Mouse (Mus musculus): ENCODE measurements around the gene Trim17. TPM values are rescaled to one million over a fixed set of nuclear protein-coding genes. Genes with fewer than 3 reads are reported as not detected.

Gene Trim17
- polyA plus RNA-seq, 1 experiment from 2014 or later, result 0.47 TPM

- H3K27ac ChIP-seq (replicated peaks in 1 of 2; ENCODE audit: control insufficient read depth in 1 of 2, insufficient read depth in 1 of 2, low read depth in 2 of 2, low read length in 2 of 2), result no peak overlapping the region
- peaks cover 47% of the 10 kb centered on the region for H3K36me3 ChIP-seq (ENCODE audit: control insufficient read depth, insufficient read depth, low read length)
- H3K27me3 ChIP-seq (ENCODE audit: control insufficient read depth, insufficient read depth, low read length), result no peaks in the 10 kb centered on the region
- no peaks in the 10 kb centered on the region for H3K9me3 ChIP-seq (ENCODE audit: control insufficient read depth, low read length)
- H3K4me3 ChIP-seq (ENCODE audit: control insufficient read depth in 1 of 2, insufficient read depth in 1 of 2, low read depth in 1 of 2, low read length in 2 of 2), result no peak overlapping the region
- no peak overlapping the region for H3K9ac ChIP-seq (ENCODE audit: low read length)
- ATAC-seq (ENCODE audit: insufficient number of reproducible peaks, insufficient read depth, low FRiP score, low read depth), result no peak
- WGBS, result 41% methylated on average over 9 of the region's 9 CpGs
- H3K4me1 ChIP-seq (ENCODE audit: control insufficient read depth in 2 of 2, insufficient read depth in 2 of 2, low read length in 2 of 2), result peaks cover 3 to 4% of the 10 kb centered on the region in 2 experiments
- H3K4me2 ChIP-seq (ENCODE audit: low read length), result no peak overlapping the region
These were observed 60.6 kb downstream of the Trim17 start for GRCm38 (mm10) chr11:59015052-59015451.

Small RNA genes lying within 50 kb of the gene (microRNA-seq; reads per million reads assigned to microRNA genes)
- gene Gm44313, result not detected

Other genes starting within 250 kb of the Trim17 start
- gene Olfr318, start 230.7 kb upstream of the Trim17 start, polyA plus RNA-seq (2014; fragmentation: Nextera tagmentation; extraction: Ambion mirVana), result not detected in 2 replicates
- not detected in 2 replicates for gene Olfr317, start 215.5 kb upstream of the Trim17 start, polyA plus RNA-seq (2014; fragmentation: Nextera tagmentation; extraction: Ambion mirVana)
- gene Olfr316, start 202.0 kb upstream of the Trim17 start, polyA plus RNA-seq (2014; fragmentation: Nextera tagmentation; extraction: Ambion mirVana), result not detected in 2 replicates
- not detected in 2 replicates for gene Olfr315, start 181.5 kb upstream of the Trim17 start, polyA plus RNA-seq (2014; fragmentation: Nextera tagmentation; extraction: Ambion mirVana)
- gene Olfr314, start 171.7 kb upstream of the Trim17 start, polyA plus RNA-seq (2014; fragmentation: Nextera tagmentation; extraction: Ambion mirVana), result 0.07 TPM in 1 of 2 replicates, not detected in the other
- gene Fam183b, start 152.7 kb upstream of the Trim17 start, polyA plus RNA-seq (2014; fragmentation: Nextera tagmentation; extraction: Ambion mirVana), result 0.39 and 0.53 TPM in 2 replicates
- 0.08 and 0.19 TPM in 2 replicates for gene Olfr313, start 139.7 kb upstream of the Trim17 start, polyA plus RNA-seq (2014; fragmentation: Nextera tagmentation; extraction: Ambion mirVana)
- gene Olfr312, start 125.4 kb upstream of the Trim17 start, polyA plus RNA-seq (2014; fragmentation: Nextera tagmentation; extraction: Ambion mirVana), result 0.20 and 0.27 TPM in 2 replicates
- gene Olfr311, start 115.4 kb upstream of the Trim17 start, polyA plus RNA-seq (2014; fragmentation: Nextera tagmentation; extraction: Ambion mirVana), result 0.27 and 0.45 TPM in 2 replicates
- 4.6 and 5.5 TPM in 2 replicates for gene Gm12258, start 107.5 kb upstream of the Trim17 start, polyA plus RNA-seq (2014; fragmentation: Nextera tagmentation; extraction: Ambion mirVana)
- gene 2810021J22Rik, start 87.5 kb upstream of the Trim17 start, polyA plus RNA-seq (2014; fragmentation: Nextera tagmentation; extraction: Ambion mirVana), result 4.0 and 4.8 TPM in 2 replicates
- gene Zfp39, start 50.5 kb upstream of the Trim17 start, polyA plus RNA-seq (2014; fragmentation: Nextera tagmentation; extraction: Ambion mirVana), result 5.3 and 6.0 TPM in 2 replicates
- gene Btnl10, start 36.8 kb upstream of the Trim17 start, polyA plus RNA-seq (2014; fragmentation: Nextera tagmentation; extraction: Ambion mirVana), result 0.07 TPM in 1 of 2 replicates, not detected in the other
- gene Rnf187, start 15.8 kb upstream of the Trim17 start, polyA plus RNA-seq (2014; fragmentation: Nextera tagmentation; extraction: Ambion mirVana), result 208 and 213 TPM in 2 replicates
- gene Hist3h2ba, start 5.8 kb upstream of the Trim17 start, polyA plus RNA-seq (2014; fragmentation: Nextera tagmentation; extraction: Ambion mirVana), result 8.9 and 16.0 TPM in 2 replicates
- gene Hist3h2a, start within 50 bp of the Trim17 start, polyA plus RNA-seq (2014; fragmentation: Nextera tagmentation; extraction: Ambion mirVana), result 34.0 and 40.8 TPM in 2 replicates
- gene Trim11, start 23.4 kb downstream of the Trim17 start, polyA plus RNA-seq (2014; fragmentation: Nextera tagmentation; extraction: Ambion mirVana), result 33.4 and 36.1 TPM in 2 replicates
- 69.1 and 69.4 TPM in 2 replicates for gene Obscn, start 181.7 kb downstream of the Trim17 start, polyA plus RNA-seq (2014; fragmentation: Nextera tagmentation; extraction: Ambion mirVana)
- gene Iba57, start 209.1 kb downstream of the Trim17 start, polyA plus RNA-seq (2014; fragmentation: Nextera tagmentation; extraction: Ambion mirVana), result 4.6 and 4.9 TPM in 2 replicates
- gene Gjc2, start 228.5 kb downstream of the Trim17 start, polyA plus RNA-seq (2014; fragmentation: Nextera tagmentation; extraction: Ambion mirVana), result 0.23 and 0.39 TPM in 2 replicates
- 133 and 136 TPM in 2 replicates for gene Guk1, start 237.5 kb downstream of the Trim17 start, polyA plus RNA-seq (2014; fragmentation: Nextera tagmentation; extraction: Ambion mirVana)
- gene Mrpl55, start 247.8 kb downstream of the Trim17 start, polyA plus RNA-seq (2014; fragmentation: Nextera tagmentation; extraction: Ambion mirVana), result 131 and 133 TPM in 2 replicates

All from heart, embryonic 14.5 days (tissue).